Mouse (Mus musculus): ENCODE measurements at regions not wholly inside any gene's neighbourhood (a gene's known extent, or its start where the extent isn't known, plus 50 kb on each side); places are given as distances from the start of the nearest gene placed in this dataset.

DNA sequence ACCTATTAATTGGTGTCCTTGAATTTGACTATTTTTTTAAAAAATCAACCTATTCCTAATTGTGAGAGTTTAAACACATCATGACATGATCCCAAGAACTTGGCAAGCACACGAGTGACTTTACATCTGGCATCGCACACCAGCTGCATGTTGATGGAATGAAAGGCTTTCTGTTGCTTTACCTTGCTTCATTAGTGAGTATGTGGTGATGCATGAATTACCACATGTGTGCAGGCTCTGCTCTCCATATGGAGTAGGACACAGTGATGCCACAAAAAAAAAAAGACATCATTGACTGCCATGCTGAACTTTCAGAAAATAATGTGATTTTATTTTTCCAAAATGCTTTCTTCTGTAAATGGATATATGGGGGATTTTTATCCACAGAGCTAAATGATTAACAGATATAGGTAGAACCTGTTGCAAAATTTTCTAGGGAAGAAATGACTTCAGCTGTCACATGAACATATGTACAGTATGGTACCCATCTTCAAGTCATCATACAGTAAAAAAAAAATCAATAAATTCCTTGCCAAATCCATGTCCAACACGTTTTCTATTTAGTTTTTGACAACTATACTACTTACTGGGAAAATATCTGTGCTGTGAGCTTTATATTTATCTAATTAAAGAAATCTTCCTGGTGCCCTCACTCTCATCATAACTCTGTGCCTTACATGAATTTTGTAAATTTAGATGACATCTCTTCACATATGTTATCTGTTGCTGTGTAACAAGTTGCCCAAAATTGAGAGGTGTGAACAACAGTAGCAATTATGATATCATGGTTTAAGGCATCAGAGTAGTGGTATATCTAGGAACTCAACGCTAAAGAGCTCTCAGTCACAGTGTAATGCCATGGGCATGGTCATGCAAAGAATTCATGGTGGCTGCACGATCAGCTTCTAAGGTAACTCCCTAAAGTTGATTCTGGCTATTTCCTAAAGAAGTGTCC is 84.0 kb upstream of the Arrdc3 start:
- no peak for DNase-seq

DNA sequence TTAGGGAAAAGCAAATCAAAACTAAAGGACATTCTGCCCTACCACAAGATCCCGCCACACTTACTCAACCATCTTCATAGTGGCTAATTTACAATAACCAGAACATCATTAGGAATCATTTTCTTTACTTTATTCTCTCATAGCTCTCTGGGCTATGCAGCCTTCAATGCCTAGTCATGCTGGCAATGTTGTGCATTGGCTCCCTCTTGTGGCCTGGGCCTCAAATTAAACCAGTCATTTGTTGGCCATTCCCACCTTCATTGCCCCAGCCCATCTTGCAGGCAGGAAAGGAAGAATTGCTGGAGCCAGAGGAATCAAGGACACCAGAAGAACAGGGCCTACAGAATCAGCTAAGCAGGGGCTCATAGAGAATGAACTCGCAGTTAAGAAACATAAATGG is 77.0 kb upstream of the Arrdc3 start:
- DNase-seq = peak in 1 of 2 experiments; percentile 8

DNA sequence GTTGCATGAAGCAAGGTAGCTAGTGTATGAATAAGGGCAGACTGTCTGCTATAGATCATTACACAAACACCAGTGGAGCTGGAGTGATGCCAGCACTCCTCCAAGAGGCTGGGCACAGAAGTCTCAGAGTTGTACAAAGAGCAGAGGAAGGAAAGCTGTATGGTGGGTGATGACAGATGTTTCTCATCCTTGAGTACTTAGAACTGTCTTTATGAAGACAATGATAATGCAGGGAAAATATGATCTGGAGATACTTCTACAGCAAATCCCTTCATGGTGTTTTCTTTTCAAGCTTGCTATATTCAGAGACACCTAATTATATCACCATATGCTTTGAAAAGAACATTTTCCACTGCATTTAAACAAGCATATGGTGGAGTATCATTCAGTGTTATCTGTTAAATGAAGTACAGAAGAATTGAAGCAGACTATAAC is 56.1 kb upstream of the Arrdc3 start:
- DNase-seq = no peak

All from heart, adult 18-20 months (tissue).